Mouse (Mus musculus) embryonic fibroblast, embryonic 13.5 days (primary cell): ENCODE measurements around the gene Rfpl4. TPM values are rescaled to one million over a fixed set of nuclear protein-coding genes. Genes with fewer than 3 reads are reported as not detected.
A peak's percentile ranks its signal among the peaks of the same experiment; 100 is the strongest.
"Not testable (repeated sequence)": the region's sequence is repeated elsewhere in the genome, so short reads cannot be mapped to it uniquely, and the experiment has no call there.

Experiments used
- H3K27ac ChIP-seq: 2 replicates; pipeline ENCODE4 v1.5.1; 2012; ENCODE audit warnings: low read length, control low read depth, inconsistent platforms; ENCODE audit not compliant: insufficient read depth
- H3K4me1 ChIP-seq: 2 replicates; pipeline ENCODE4 v1.6.1; 2011; ENCODE audit warnings: low read length; ENCODE audit not compliant: control insufficient read depth, insufficient read depth
- H3K4me3 ChIP-seq: 2 replicates; pipeline ENCODE4 v1.5.1; 2011; ENCODE audit warnings: mild to moderate bottlenecking, control low read depth, low read length; ENCODE audit not compliant: insufficient read depth
- CTCF ChIP-seq: IDR thresholded peaks from 2 replicates; pipeline ENCODE4 v1.5.1; 2011; ENCODE audit warnings: mild to moderate bottlenecking, control low read depth, low read length, moderate library complexity, borderline replicate concordance; ENCODE audit not compliant: insufficient read depth
- POLR2A ChIP-seq: IDR thresholded peaks from 2 replicates; pipeline ENCODE4 v1.6.1; 2011; ENCODE audit warnings: low read depth, mild to moderate bottlenecking, control low read depth, low read length, moderate library complexity
- polyA plus RNA-seq: library from polyadenylated mRNA; stranded (reverse); fragments of >200 nt; gene quantifications from 2 replicates; pipeline ENCODE4 v1.2.4, GENCODE M21; 2011; ENCODE audit warnings: low read depth; ENCODE audit not compliant: missing spikeins, insufficient read length

Rfpl4 gene
- polyA plus RNA-seq, 1 experiment: not detected

- H3K27ac ChIP-seq: no peak overlapping the region
- peak overlapping the region; percentile 47 for H3K4me3 ChIP-seq
- no peak for TF ChIP-seq CTCF
- H3K4me1 ChIP-seq: peaks cover 2% of the 10 kb centered on the region; the same call in 1 of the 2 replicates
Measured at GRCm38 (mm10) chr7:5081241-5081640, 35.5 kb downstream of the Rfpl4 start.

- H3K27ac ChIP-seq: peak overlapping the region; percentile 67
- peaks cover 2% of the 10 kb centered on the region; the same call in 1 of the 2 replicates for H3K4me1 ChIP-seq
- TF ChIP-seq POLR2A: no peak
- peak overlapping the region; percentile 88 for H3K4me3 ChIP-seq
Measured at GRCm38 (mm10) chr7:5080815-5081214, 35.9 kb downstream of the Rfpl4 start.

GRCm38 (mm10) chr7:5080010-5080751 lies 36.6 kb downstream of the Rfpl4 start, which contains the start of gene Epn1:
Gene Epn1, plus strand, starts transcription at chr7:5080235.
- H3K27ac ChIP-seq: peak within 1 kb of the TSS; percentile 67
- no peak for TF ChIP-seq CTCF
- peak; percentile 56 for TF ChIP-seq POLR2A
- peak within 1 kb of the TSS; percentile 88 for H3K4me3 ChIP-seq
- H3K4me1 ChIP-seq: peaks cover 2% of the 10 kb centered on the region; the same call in 1 of the 2 replicates

- H3K4me3 ChIP-seq: peak overlapping the region; percentile 5; the same call in 1 of the 2 replicates
- H3K27ac ChIP-seq: peak overlapping the region; percentile 48
- H3K4me1 ChIP-seq: not testable (repeated sequence)
Measured at GRCm38 (mm10) chr7:5079365-5080009, 37.3 kb downstream of the Rfpl4 start.

- TF ChIP-seq POLR2A (no peak), CTCF (no peak)
- Histone ChIP-seq H3K4me3 (no peak overlapping the region), H3K27ac (peak overlapping the region; percentile 39), H3K4me1 (peaks cover 5% of the 10 kb centered on the region; the same call in 1 of the 2 replicates)
Measured at GRCm38 (mm10) chr7:5076931-5077330, 39.8 kb downstream of the Rfpl4 start.

- Histone ChIP-seq H3K27ac (no peak overlapping the region), H3K4me1 (peaks cover 3% of the 10 kb centered on the region; the same call in 1 of the 2 replicates), H3K4me3 (no peak overlapping the region)
- TF ChIP-seq POLR2A (no peak), CTCF (no peak)
Measured at GRCm38 (mm10) chr7:5074984-5075383, 41.8 kb downstream of the Rfpl4 start.

- TF ChIP-seq CTCF (no peak), POLR2A (no peak)
- Histone ChIP-seq H3K4me3 (no peak overlapping the region), H3K4me1 (peaks cover 3% of the 10 kb centered on the region; the same call in 1 of the 2 replicates), H3K27ac (no peak overlapping the region)
Measured at GRCm38 (mm10) chr7:5073586-5073985, 43.2 kb downstream of the Rfpl4 start.

GRCm38 (mm10) chr7:5064886-5065285 lies 51.9 kb downstream of the Rfpl4 start:
- no peak overlapping the region for H3K4me3 ChIP-seq
- TF ChIP-seq POLR2A (no peak), CTCF (no peak)
- H3K4me1 ChIP-seq: 0 out of 2 replicates have a peak, but pooled peaks cover 2% of the 10 kb centered on the region
- H3K27ac ChIP-seq: no peak overlapping the region

GRCm38 (mm10) chr7:5062360-5063001 lies 54.3 kb downstream of the Rfpl4 start:
- TF ChIP-seq POLR2A: 0 out of 2 replicates have a peak, but pooled peaks have one; percentile 37
- TF ChIP-seq CTCF: no peak
- Histone ChIP-seq H3K4me3 (peak overlapping the region; percentile 96), H3K4me1 (0 out of 2 replicates have a peak, but pooled peaks cover 2% of the 10 kb centered on the region), H3K27ac (peak overlapping the region; percentile 95)
